Comparison of ENCODE assay signal across 9 mouse cellular contexts in the genomic region with DNA sequence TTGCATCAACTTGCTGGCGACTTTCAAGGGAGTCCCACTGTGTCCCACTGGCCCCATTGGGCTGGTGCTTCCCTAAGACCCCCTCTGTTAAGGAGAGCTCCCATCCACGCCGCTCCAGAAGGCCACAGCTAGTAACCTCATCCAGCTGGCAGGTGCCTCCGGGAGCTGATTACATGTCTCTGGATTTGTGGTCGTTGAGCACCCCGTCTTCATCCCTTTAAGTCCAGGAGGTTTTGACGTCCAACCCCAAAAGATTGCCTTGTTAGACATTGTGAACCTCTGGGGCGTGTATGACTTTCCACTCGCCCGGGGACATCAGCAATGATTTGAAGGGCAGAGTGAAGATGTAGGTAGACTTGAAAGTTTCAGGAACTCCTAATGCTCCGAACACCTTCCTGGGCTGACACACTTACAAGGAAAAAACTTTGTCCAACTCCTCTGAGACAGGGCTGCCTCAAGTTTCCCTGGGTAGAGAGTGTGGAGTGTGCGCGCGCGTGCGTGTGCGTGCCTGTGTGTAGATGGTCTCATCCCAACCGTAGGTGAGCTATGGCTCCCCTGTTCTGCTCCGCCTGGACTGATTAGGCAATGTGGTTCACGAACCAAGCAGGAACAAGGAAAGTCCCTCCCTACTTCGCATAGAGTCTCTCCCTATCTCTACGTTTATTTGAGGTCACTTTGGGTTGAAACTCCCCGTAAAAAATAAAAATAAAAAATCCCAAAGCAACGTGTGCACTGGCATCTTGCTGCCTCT. TPM values are rescaled to one million over a fixed set of nuclear protein-coding genes. Genes with fewer than 3 reads are reported as not detected.
DNase-seq lines count a peak whose midpoint lies in the region; ATAC-seq and TF ChIP-seq lines count a peak whose summit lies in the region.
"Had no signal": no experiment of that assay in that cellular context is flagged by ENCODE, and none has a peak within 500 bp of the region (broad histone marks: within the 10 kb centered on the region; RNA-seq: fewer than 3 reads in every experiment).

No protein-coding gene starts in this region.

- H3K4me1 ChIP-seq in heart, adult 2 months (ENCODE audit: control insufficient read depth, insufficient read depth, low read length): peaks cover 4% of the 10 kb centered on the region
- H3K4me1 ChIP-seq in bone marrow macrophage, adult 2 months (ENCODE audit: control insufficient read depth, insufficient read depth, low read length): peaks cover 7% of the 10 kb centered on the region
- peaks cover 44% of the 10 kb centered on the region for H3K4me1 ChIP-seq in hindbrain, embryonic 13.5 days (replicated peaks)
- H3K4me1 ChIP-seq in liver, embryonic 15.5 days (replicated peaks): peaks cover 41% of the 10 kb centered on the region

- intact Hi-C loops in heart, adult 2 months (cut with DNase I): loop anchor here (5.0 kb wide), 2 partner anchors 325 to 460 kb away; no protein-coding TSS in a partner anchor
- intact Hi-C loops in heart, postnatal 14 days (cut with DNase I): loop anchor here (2.0 kb wide), 3 partner anchors 324 to 460 kb away; no protein-coding TSS in a partner anchor

- no peaks in the 10 kb centered on the region for H3K36me3 ChIP-seq in heart, adult 2 months (ENCODE audit: control insufficient read depth, insufficient read depth, low read length)
- H3K36me3 ChIP-seq in hindbrain, embryonic 13.5 days: no peaks in the 10 kb centered on the region
- no peaks in the 10 kb centered on the region for H3K36me3 ChIP-seq in liver, embryonic 15.5 days (replicated peaks)

- no peak for TF ChIP-seq EP300 in heart, adult 2 months (IDR thresholded peaks at IDR 0.05; ENCODE audit: insufficient read depth, low read depth, low read length)

- peak overlapping the region; percentile 70 for H3K4me3 ChIP-seq in heart, adult 2 months
- peak overlapping the region; percentile 70 for H3K4me3 ChIP-seq in bone marrow macrophage, adult 2 months (ENCODE audit: insufficient read depth, low read length)
- H3K4me3 ChIP-seq in hindbrain, embryonic 13.5 days: peak overlapping the region; percentile 42
- peak overlapping the region; percentile 51 for H3K4me3 ChIP-seq in liver, embryonic 15.5 days (replicated peaks)

- no peak for TF ChIP-seq POLR2A in heart, adult 2 months (IDR thresholded peaks at IDR 0.05; ENCODE audit: insufficient read depth, low read depth, low read length)
- no peak for TF ChIP-seq POLR2A in bone marrow macrophage, adult 2 months (IDR thresholded peaks at IDR 0.05; ENCODE audit: borderline replicate concordance, low read depth, low read length)

- no peak for ATAC-seq in hindbrain, embryonic 13.5 days (ENCODE audit: low FRiP score)
- ATAC-seq in liver, embryonic 15.5 days (ENCODE audit: insufficient read depth): no peak

- H3K79me2 ChIP-seq in heart, adult 2 months (replicated peaks; ENCODE audit: control insufficient read depth, insufficient read depth, low read length): no peaks in the 10 kb centered on the region

- 14% methylated on average over 24 of the region's 24 CpGs for WGBS in heart, adult 2 months
- WGBS in hindbrain, embryonic 13.5 days: 6% methylated on average over 24 of the region's 24 CpGs
- 8% methylated on average over 24 of the region's 24 CpGs for WGBS in liver, embryonic 15.5 days (ENCODE audit: insufficient replicate concordance)

- H3K27me3 ChIP-seq in heart, adult 2 months (ENCODE audit: control insufficient read depth, insufficient read depth, low read length): peaks cover 7% of the 10 kb centered on the region
- peaks cover 98% of the 10 kb centered on the region for H3K27me3 ChIP-seq in hindbrain, embryonic 13.5 days
- peaks cover 96% of the 10 kb centered on the region for H3K27me3 ChIP-seq in liver, embryonic 15.5 days

- peak overlapping the region; percentile 74 for H3K4me2 ChIP-seq in hindbrain, embryonic 13.5 days
- H3K4me2 ChIP-seq in liver, embryonic 15.5 days: peak overlapping the region; percentile 68

- DNase-seq in heart, adult 2 months: peak in 1 of 2 experiments; percentile 36
- DNase-seq in heart, postnatal 14 days: no peak
- peak; percentile 53 for DNase-seq in testis, postnatal 10 days (ENCODE audit: low spot score)
- DNase-seq in adrenal gland, postnatal 10 days: no peak
- no peak for DNase-seq in thymus, adult 18-20 months

- no peak for TF ChIP-seq CTCF in heart, adult 2 months (IDR thresholded peaks at IDR 0.05)
- TF ChIP-seq CTCF in bone marrow macrophage, adult 2 months (IDR thresholded peaks at IDR 0.05; ENCODE audit: low read depth, low read length): no peak

- peak overlapping the region; percentile 73; the same call in 1 of the 2 replicates for H3K27ac ChIP-seq in heart, adult 2 months
- H3K27ac ChIP-seq in bone marrow macrophage, adult 2 months (ENCODE audit: insufficient read depth, low read depth, low read length): no peak overlapping the region
- no peak overlapping the region for H3K27ac ChIP-seq in hindbrain, embryonic 13.5 days
- H3K27ac ChIP-seq in liver, embryonic 15.5 days (replicated peaks): no peak overlapping the region

- H3K9me3 ChIP-seq in hindbrain, embryonic 13.5 days: no peaks in the 10 kb centered on the region
- H3K9me3 ChIP-seq in liver, embryonic 15.5 days (replicated peaks): no peaks in the 10 kb centered on the region

- peak overlapping the region; percentile 37; the same call in 1 of the 2 replicates for H3K9ac ChIP-seq in heart, adult 2 months (ENCODE audit: low read depth, low read length)
- H3K9ac ChIP-seq in hindbrain, embryonic 13.5 days: 0 out of 2 replicates have a peak overlapping the region, but pooled peaks have one; percentile 65
- no peak overlapping the region for H3K9ac ChIP-seq in liver, embryonic 15.5 days

RNA-seq across cellular contexts. Expression of gene Gm11444, which starts 7.4 kb away (rescaled TPM):
- total RNA-seq in heart, adult 2 months (2021): not detected
- polyA plus RNA-seq in heart, adult 2 months (2012; rRNA removed): not detected in 2 replicates
- not detected for total RNA-seq in heart, postnatal 14 days (2021)
- not detected in 2 replicates for polyA plus RNA-seq in bone marrow macrophage, adult 2 months (2012; ENCODE audit: insufficient read depth, insufficient read length, missing spikeins)
- not detected in 2 replicates for polyA plus RNA-seq in hindbrain, embryonic 13.5 days (2015; fragmentation: Nextera tagmentation; extraction: Ambion mirVana)
- not detected in 2 replicates for polyA plus RNA-seq in liver, embryonic 15.5 days (2015; fragmentation: Nextera tagmentation; extraction: Ambion mirVana)
- not detected for total RNA-seq in adrenal gland, postnatal 10 days (2021)
- polyA plus RNA-seq: cortical plate, adult 2 months had no signal

RNA-seq across cellular contexts. Expression of gene Tbx2, which starts 10.4 kb away (rescaled TPM):
- 1 to 10 TPM; 5.5 to 5.7 TPM for total RNA-seq in heart, adult 2 months (2021)
- 6.9 and 7.5 TPM in 2 replicates for polyA plus RNA-seq in heart, adult 2 months (2012; rRNA removed)
- 10 to 100 TPM; 11.8 to 14.5 TPM for total RNA-seq in heart, postnatal 14 days (2021)
- polyA plus RNA-seq in bone marrow macrophage, adult 2 months (2012; ENCODE audit: insufficient read depth, insufficient read length, missing spikeins): 0.20 TPM in 1 of 2 replicates, not detected in the other
- polyA plus RNA-seq in hindbrain, embryonic 13.5 days (2015; fragmentation: Nextera tagmentation; extraction: Ambion mirVana): 1.6 and 1.7 TPM in 2 replicates
- polyA plus RNA-seq in liver, embryonic 15.5 days (2015; fragmentation: Nextera tagmentation; extraction: Ambion mirVana): 0.45 and 0.56 TPM in 2 replicates
- total RNA-seq in adrenal gland, postnatal 10 days (2021): 10 to 100 TPM; 27.5 to 31.5 TPM

RNA-seq across cellular contexts. Expression of gene Tbx4, which starts 43.5 kb away (rescaled TPM):
- not detected for total RNA-seq in heart, adult 2 months (2021)
- polyA plus RNA-seq in heart, adult 2 months (2012; rRNA removed): 0.09 and 0.55 TPM in 2 replicates
- total RNA-seq in heart, postnatal 14 days (2021): under 1 TPM in 1 of 2 experiments, not detected in 1; 0.14 TPM
- polyA plus RNA-seq in bone marrow macrophage, adult 2 months (2012; ENCODE audit: insufficient read depth, insufficient read length, missing spikeins): not detected in 2 replicates
- polyA plus RNA-seq in hindbrain, embryonic 13.5 days (2015; fragmentation: Nextera tagmentation; extraction: Ambion mirVana): 0.34 TPM in 2 replicates
- not detected in 2 replicates for polyA plus RNA-seq in liver, embryonic 15.5 days (2015; fragmentation: Nextera tagmentation; extraction: Ambion mirVana)
- under 1 TPM in 1 of 2 experiments, not detected in 1; 0.12 TPM for total RNA-seq in adrenal gland, postnatal 10 days (2021)
